Mouse (Mus musculus): ENCODE data around the gene Eno2. TPM values are rescaled to one million over a fixed set of nuclear protein-coding genes. Genes with fewer than 3 reads are reported as not detected.
"Not testable (repeated sequence)": the region's sequence is repeated elsewhere in the genome, so short reads cannot be mapped to it uniquely, and the experiment has no call there.

The Eno2 gene
- total RNA-seq, 1 experiment from 2014 or later, result 0.46 TPM

- ATAC-seq (replicated peaks; ENCODE audit: low read depth, poor library complexity, severe bottlenecking), result no peak
Measured at GRCm38 (mm10) chr6:124806446-124807140, 37.1 kb upstream of the Eno2 start.

DNA sequence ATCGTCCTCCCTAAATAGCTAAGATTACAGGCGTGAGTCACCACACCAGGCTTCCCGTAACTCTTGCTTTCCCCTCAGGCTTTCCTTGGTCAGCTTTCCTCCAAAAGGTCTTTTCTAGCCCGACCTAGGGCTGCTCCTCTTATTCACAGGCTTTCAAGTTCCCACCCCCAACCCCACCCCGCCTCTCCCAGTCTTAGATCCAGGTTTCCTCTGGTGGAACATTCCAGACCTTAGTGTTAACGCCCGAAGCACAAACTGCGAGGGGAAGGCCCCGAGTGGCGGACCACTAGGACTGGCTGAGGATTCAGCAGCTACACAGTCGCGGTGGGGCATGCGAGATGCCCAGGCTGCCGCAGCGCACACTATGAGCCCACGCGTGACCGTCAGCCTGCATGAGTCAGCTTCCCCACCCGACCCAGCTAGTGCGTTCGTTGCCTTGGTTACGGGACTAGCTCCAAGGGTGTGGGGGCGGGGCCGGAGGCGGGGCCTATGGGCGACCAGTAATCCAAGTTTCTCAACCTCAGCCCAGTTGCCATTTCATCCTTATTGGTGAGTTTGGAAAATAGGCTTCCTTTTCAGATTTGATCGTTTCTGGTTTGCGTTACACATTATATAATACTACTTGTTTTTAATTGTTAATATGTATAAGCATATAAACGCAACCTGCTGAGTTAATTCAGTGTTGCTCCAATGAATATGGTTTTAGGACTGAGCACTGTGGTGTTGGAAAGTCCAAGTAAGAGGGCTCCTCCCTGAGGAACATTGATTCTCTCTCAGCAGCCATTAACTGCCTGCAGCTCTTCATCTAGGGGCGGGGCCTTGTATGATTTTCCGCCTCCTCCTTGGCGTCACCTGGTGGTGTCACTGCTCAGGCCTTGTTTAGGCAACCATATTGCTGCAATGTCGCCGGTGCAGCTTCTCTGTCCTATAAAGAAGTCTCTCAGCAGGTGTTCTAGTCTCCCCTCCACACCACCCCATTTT lies 36.2 kb upstream of the Eno2 start:
- ATAC-seq (replicated peaks; ENCODE audit: low read depth, poor library complexity, severe bottlenecking), result peak; percentile 70

DNA sequence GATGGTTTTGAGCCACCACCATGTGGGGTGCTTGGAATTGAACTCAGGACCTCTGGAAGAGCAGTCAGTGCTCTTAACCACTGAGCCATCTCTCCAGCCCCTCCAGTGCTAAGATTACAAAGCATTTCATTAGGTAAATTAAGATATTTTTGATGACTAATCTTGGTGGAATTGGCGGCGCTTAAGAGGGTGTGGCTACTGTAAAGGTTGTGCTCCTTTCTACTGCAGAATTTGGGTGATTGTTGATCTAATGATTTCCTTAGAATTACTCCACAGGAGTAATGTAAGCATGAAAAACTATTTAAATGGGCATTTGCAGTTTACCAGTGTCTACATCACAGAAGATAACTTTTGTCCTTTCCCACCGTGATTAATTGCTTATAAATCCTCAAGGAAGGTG lies 34.9 kb upstream of the Eno2 start:
- ATAC-seq (replicated peaks; ENCODE audit: low read depth, poor library complexity, severe bottlenecking), result no peak

DNA sequence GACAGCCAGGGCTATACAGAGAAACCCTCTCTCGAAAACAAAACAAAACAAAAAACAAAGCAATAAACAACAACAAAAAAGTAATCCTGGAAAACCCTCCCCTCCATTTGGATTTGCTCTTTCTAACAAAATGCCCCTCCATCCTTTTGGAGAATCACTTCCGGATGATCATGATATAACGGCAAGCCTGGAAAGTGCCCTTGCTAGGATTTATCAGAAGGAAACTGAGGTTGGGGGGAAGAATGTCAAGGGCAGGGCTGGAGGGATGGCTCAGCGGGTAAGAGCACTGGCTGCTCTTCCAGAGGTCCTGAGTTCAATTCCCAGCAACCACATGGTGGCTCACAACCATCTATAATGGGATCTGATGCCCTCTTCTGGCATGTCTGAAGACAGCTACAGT lies 34.2 kb upstream of the Eno2 start:
- not testable (repeated sequence) for ATAC-seq (replicated peaks; ENCODE audit: low read depth, poor library complexity, severe bottlenecking)

GRCm38 (mm10) chr6:124803061-124803460 lies 33.6 kb upstream of the Eno2 start:
- ATAC-seq (replicated peaks; ENCODE audit: low read depth, poor library complexity, severe bottlenecking), result no peak

DNA sequence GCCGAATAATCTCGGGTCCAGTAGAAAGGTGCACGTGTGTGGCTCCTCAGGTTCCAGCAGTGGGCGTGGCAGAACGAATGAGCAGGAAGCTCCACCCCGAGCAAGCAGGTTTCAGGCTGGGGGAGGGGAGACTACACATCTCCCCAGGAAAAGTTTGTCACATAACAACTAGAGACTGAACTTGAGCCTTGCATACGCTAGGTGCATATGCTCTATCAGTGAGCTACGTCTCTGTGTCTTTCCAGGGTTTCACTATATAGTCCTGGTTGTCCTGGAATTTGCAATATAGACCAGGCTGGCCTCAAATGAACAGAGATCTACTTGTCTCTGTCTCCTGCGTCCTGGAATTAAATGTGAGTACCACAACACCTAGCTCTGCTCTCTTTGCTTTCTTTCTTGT lies 32.9 kb upstream of the Eno2 start:
- ATAC-seq (replicated peaks; ENCODE audit: low read depth, poor library complexity, severe bottlenecking), result not testable (repeated sequence)

DNA sequence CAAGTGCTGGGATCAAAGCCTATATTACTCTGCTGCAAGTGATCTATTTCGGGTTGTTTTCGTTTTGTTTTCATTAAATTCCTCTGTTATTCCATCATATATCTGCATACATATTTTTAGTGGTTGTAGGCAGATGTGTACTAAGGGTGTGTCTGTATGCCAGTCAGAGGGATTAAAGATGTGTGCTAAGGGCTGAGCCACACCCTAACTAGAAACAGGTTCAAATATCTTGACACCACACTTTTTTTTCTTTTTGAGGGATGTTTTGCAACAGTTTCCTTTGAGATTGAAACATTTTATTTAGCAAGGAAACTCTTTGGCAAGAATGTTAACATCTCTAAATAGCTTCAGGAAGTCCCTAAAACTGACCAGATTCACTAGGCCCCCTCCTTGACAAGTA lies 26.7 kb upstream of the Eno2 start:
- no peak for ATAC-seq (replicated peaks; ENCODE audit: low read depth, poor library complexity, severe bottlenecking)

DNA sequence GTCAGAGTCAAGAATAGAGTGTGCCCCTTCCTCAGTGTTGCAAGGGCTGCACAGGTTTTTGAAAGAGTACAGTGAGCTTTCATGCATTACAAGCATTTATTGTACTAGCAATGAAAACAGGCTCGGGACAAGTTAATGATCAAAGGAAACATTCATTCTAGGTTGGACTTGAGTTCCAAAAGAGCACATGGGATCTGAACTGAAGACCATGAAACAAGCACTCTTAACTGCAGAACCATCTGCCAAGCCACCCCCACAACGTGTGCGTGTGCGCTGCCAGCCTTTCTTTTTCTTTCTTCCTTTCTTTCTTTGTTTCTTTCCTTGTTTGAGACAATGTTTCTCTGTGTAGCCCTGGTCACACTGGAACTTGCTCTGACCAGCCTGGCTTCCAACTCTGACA lies 26.3 kb upstream of the Eno2 start:
- no peak for ATAC-seq (replicated peaks; ENCODE audit: low read depth, poor library complexity, severe bottlenecking)

- ATAC-seq (replicated peaks; ENCODE audit: low read depth, poor library complexity, severe bottlenecking), result no peak
Measured at GRCm38 (mm10) chr6:124791911-124792310, 22.4 kb upstream of the Eno2 start.

DNA sequence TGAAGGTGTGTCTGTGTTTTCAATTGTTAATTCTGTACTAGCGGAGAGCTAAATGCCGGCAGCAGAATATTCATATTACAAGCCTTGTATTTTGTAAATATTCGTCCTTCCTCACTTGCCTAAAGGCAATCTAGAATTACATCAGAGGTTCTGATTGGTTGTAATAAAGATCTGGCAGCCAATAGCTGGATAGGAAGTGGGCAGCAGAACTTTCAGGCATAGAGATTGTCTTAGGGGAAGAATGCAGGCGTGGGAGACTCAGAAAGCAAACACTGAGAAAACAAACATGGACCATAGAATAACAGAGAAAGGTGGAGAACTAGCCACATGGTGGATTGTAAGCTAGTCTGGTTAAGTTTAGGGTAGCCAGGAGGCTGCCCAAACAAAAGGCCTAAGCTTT lies 20.6 kb upstream of the Eno2 start:
- ATAC-seq (replicated peaks; ENCODE audit: low read depth, poor library complexity, severe bottlenecking), result no peak

DNA sequence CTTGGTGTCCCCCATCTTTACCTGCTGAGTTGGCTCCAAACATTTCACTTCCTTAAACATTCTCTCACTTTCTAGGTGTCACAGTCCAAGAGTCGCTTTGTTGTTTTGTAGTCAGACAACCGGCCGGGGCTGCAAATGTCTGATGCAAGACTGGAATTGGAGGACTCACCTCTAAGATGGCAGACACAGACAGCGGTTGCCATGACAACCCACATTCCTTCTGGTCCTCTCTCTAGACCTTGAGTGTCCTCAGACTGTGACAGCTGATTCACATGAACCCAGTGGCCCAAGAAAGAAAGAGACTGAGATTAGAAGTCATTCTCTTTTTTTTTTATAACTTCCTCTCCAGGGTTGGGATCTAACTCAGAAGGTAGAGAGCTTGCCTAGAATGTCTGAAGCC lies 20.0 kb upstream of the Eno2 start:
- ATAC-seq (replicated peaks; ENCODE audit: low read depth, poor library complexity, severe bottlenecking), result no peak

DNA sequence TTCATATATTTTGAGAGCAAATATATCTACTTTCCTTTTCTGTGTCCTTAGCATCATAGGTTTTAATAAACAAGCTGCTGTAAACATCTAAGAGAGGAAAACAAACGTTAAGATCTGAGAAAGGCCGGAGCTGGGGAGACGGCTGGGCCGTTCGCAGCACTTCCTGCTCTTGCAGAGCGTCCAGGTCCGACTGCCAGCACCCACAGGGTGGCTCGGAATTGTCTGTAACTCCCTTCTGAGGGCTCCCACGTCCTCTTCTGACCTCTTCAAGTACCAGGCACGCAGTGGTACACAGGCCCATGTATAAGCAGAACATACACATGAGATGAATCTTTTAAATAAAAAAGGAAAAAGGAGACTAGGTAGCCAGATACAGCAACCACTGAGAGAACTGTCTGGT lies 18.2 kb upstream of the Eno2 start:
- no peak for ATAC-seq (replicated peaks; ENCODE audit: low read depth, poor library complexity, severe bottlenecking)

GRCm38 (mm10) chr6:124786756-124787420 lies 17.4 kb upstream of the Eno2 start:
- peak; percentile 91 for ATAC-seq (replicated peaks; ENCODE audit: low read depth, poor library complexity, severe bottlenecking)

DNA sequence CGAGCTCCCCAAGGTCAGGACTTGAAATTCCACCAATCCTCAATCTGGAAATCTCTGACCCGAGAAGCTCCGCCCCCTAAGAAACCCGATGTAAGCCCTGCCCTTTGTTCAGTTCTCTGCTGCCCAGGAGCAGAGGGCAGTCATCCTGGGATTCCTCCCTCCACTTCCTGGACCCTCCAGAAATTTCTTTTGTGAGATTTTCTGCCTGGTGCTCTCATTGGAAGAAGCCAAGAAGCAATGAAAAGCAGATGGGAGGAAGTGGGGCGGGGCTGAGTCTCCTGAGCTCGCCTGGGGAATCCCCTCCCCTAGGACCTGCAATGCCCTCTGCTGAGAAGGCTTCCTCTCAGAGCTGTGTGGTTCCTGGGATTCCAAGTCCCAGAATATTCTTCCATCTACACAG lies 13.0 kb upstream of the Eno2 start:
- ATAC-seq (replicated peaks; ENCODE audit: low read depth, poor library complexity, severe bottlenecking), result peak; percentile 47

GRCm38 (mm10) chr6:124780917-124781316 lies 11.4 kb upstream of the Eno2 start:
- no peak for ATAC-seq (replicated peaks; ENCODE audit: low read depth, poor library complexity, severe bottlenecking)

DNA sequence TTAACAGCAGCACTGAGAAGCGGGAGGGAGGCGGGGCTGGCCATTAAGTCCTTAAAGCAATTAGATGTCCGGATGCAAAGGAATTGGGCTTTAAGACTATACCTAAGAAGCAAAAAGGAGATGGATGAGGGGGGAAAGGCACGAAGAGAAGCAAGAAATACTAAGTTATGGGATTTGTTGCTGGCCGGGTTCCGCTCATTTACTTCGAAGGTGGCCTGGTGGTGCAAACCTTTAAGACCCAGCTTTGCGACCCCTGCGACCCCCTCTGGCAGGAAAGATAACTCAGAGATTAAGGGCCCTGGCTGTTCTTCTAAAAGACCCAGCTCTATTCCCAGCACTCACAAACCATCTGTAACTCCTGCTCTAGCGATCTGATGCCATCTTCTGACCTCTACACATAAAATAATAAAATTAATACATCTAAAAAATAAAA lies 10.5 kb upstream of the Eno2 start:
- ATAC-seq (replicated peaks; ENCODE audit: low read depth, poor library complexity, severe bottlenecking), result no peak

GRCm38 (mm10) chr6:124779222-124779983 lies 9.9 kb upstream of the Eno2 start, which contains the start of gene Lrrc23:
Gene Lrrc23, minus strand, starts transcription at chr6:124779727.
- peak; percentile 92 for ATAC-seq (replicated peaks; ENCODE audit: low read depth, poor library complexity, severe bottlenecking)

GRCm38 (mm10) chr6:124770511-124770910 lies 1.0 kb upstream of the Eno2 start:
- no peak for ATAC-seq (replicated peaks; ENCODE audit: low read depth, poor library complexity, severe bottlenecking)

- ATAC-seq (replicated peaks; ENCODE audit: low read depth, poor library complexity, severe bottlenecking), result no peak
Measured at GRCm38 (mm10) chr6:124770013-124770412, 540 bp upstream of the Eno2 start.

DNA sequence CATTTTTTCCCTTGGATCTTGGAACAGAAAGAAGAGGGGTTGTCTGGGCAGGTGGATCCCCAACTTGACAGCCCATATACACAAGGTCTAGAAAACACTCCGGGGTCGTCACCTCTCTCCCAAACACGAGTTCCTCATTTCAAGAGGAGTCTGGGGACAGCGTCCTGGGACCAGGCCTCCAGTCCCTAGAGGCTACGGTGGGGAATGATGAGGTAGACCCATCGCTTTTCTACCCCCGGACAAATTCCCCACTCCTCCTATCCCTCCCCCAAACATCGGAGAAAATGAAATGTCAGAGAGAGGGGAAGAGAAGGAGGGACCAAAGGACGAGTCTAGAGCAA lies 799 bp downstream of the Eno2 start:
- ATAC-seq (replicated peaks; ENCODE audit: low read depth, poor library complexity, severe bottlenecking), result peak; percentile 46
